ENCODE assay signal across 9 mouse cellular contexts in genomic region chr17:48932916-48933315, GRCm38 (mm10). TPM values are rescaled to one million over a fixed set of nuclear protein-coding genes. Genes with fewer than 3 reads are reported as not detected.
DNase-seq lines count a peak whose midpoint lies in the region; ATAC-seq and TF ChIP-seq lines count a peak whose summit lies in the region.
"Had no signal": no experiment of that assay in that cellular context is flagged by ENCODE, and none has a peak within 500 bp of the region (broad histone marks: within the 10 kb centered on the region; RNA-seq: fewer than 3 reads in every experiment).

No protein-coding gene starts in this region.

- WGBS in heart, embryonic 16.5 days: 7% methylated on average over 8 of the region's 9 CpGs
- WGBS in hindbrain, embryonic 11.5 days: 6% methylated on average over 8 of the region's 9 CpGs
- 5% methylated on average over 8 of the region's 9 CpGs for WGBS in midbrain, embryonic 14.5 days

- no peak overlapping the region for H3K9ac ChIP-seq in heart, embryonic 16.5 days (ENCODE audit: low read length)
- 0 out of 2 replicates have a peak overlapping the region, but pooled peaks have one; percentile 19 for H3K9ac ChIP-seq in hindbrain, embryonic 11.5 days (ENCODE audit: low read depth, low read length)
- peak overlapping the region; percentile 76 for H3K9ac ChIP-seq in midbrain, embryonic 14.5 days (replicated peaks; ENCODE audit: low read length)

- TF ChIP-seq CTCF in brain, embryonic 14.5 days (IDR thresholded peaks at IDR 0.05; ENCODE audit: borderline replicate concordance, extremely low read depth, insufficient read depth, insufficient read length): no peak

- H3K4me3 ChIP-seq in heart, embryonic 16.5 days (ENCODE audit: low read length): peak overlapping the region; percentile 64
- H3K4me3 ChIP-seq in hindbrain, embryonic 11.5 days (ENCODE audit: low read depth, low read length): peak overlapping the region; percentile 47
- peak overlapping the region; percentile 52 for H3K4me3 ChIP-seq in midbrain, embryonic 14.5 days (replicated peaks; ENCODE audit: low read depth, low read length)

- H3K36me3 ChIP-seq in heart, embryonic 16.5 days (ENCODE audit: control insufficient read depth, insufficient read depth): no peaks in the 10 kb centered on the region
- H3K36me3 ChIP-seq in hindbrain, embryonic 11.5 days (ENCODE audit: control insufficient read depth, insufficient read depth, low read length): no peaks in the 10 kb centered on the region
- no peaks in the 10 kb centered on the region for H3K36me3 ChIP-seq in midbrain, embryonic 14.5 days (ENCODE audit: control insufficient read depth, insufficient read depth, low read length)

- ATAC-seq in heart, embryonic 16.5 days (replicated peaks; ENCODE audit: extremely low read depth, insufficient read depth, low FRiP score): no peak
- ATAC-seq in hindbrain, embryonic 11.5 days (ENCODE audit: low FRiP score): no peak
- no peak for ATAC-seq in midbrain, embryonic 14.5 days (ENCODE audit: low FRiP score, low TSS enrichment)

- H3K4me2 ChIP-seq in heart, embryonic 16.5 days (ENCODE audit: low read depth, low read length): peak overlapping the region; percentile 94
- peak overlapping the region; percentile 70 for H3K4me2 ChIP-seq in hindbrain, embryonic 11.5 days (replicated peaks; ENCODE audit: low read depth, low read length)
- H3K4me2 ChIP-seq in midbrain, embryonic 14.5 days (ENCODE audit: low read length): peak overlapping the region; percentile 64

- H3K4me1 ChIP-seq in heart, embryonic 16.5 days (ENCODE audit: control insufficient read depth, insufficient read depth, low read length): peaks cover 3% of the 10 kb centered on the region
- peaks cover 2% of the 10 kb centered on the region; the same call in 1 of the 2 replicates for H3K4me1 ChIP-seq in hindbrain, embryonic 11.5 days (replicated peaks; ENCODE audit: control insufficient read depth, insufficient read depth, low read length)
- peaks cover 15% of the 10 kb centered on the region for H3K4me1 ChIP-seq in midbrain, embryonic 14.5 days (ENCODE audit: control insufficient read depth, insufficient read depth, low read length)

- no peak for TF ChIP-seq POLR2A in brain, embryonic 14.5 days (IDR thresholded peaks at IDR 0.05; ENCODE audit: borderline replicate concordance, extremely low read depth, insufficient read depth, insufficient read length, poor library complexity, severe bottlenecking)

- no peak for DNase-seq in heart, adult 8-10 months (ENCODE audit: low spot score)
- DNase-seq in brain, embryonic 14.5 days (ENCODE audit: low read depth): peak; percentile 32
- DNase-seq in hindbrain, embryonic 11.5 days (ENCODE audit: low spot score): no peak
- peak; percentile 51 for DNase-seq in midbrain, embryonic 14.5 days
- DNase-seq in embryo, embryonic 9.5 days (ENCODE audit: extremely low spot score): no peak
- no peak for DNase-seq in adrenal gland, adult (ENCODE audit: inconsistent age in 2 of 2, low spot score in 1 of 2)
- DNase-seq in frontal cortex, postnatal 10 days (ENCODE audit: low spot score in 2 of 2): no peak

- no peaks in the 10 kb centered on the region for H3K9me3 ChIP-seq in heart, embryonic 16.5 days (replicated peaks; ENCODE audit: control insufficient read depth, low read length)
- H3K9me3 ChIP-seq in hindbrain, embryonic 11.5 days (ENCODE audit: control insufficient read depth, low read length): no peaks in the 10 kb centered on the region
- no peaks in the 10 kb centered on the region for H3K9me3 ChIP-seq in midbrain, embryonic 14.5 days (ENCODE audit: control insufficient read depth, low read length)

- no peak overlapping the region for H3K27ac ChIP-seq in heart, embryonic 16.5 days (ENCODE audit: low read length)
- H3K27ac ChIP-seq in hindbrain, embryonic 11.5 days (ENCODE audit: low read depth, low read length): no peak overlapping the region
- 0 out of 2 replicates have a peak overlapping the region, but pooled peaks have one; percentile 62 for H3K27ac ChIP-seq in midbrain, embryonic 14.5 days (replicated peaks; ENCODE audit: low read depth, low read length)

- peaks cover 49% of the 10 kb centered on the region for H3K27me3 ChIP-seq in heart, embryonic 16.5 days (ENCODE audit: control insufficient read depth, insufficient read depth, low read length)
- peaks cover 16% of the 10 kb centered on the region for H3K27me3 ChIP-seq in hindbrain, embryonic 11.5 days (ENCODE audit: control insufficient read depth, insufficient read depth, low read length)
- H3K27me3 ChIP-seq in midbrain, embryonic 14.5 days (ENCODE audit: control insufficient read depth, insufficient read depth, low read length): peaks cover 23% of the 10 kb centered on the region
- H3K27me3 ChIP-seq: CH12.LX had no signal

RNA-seq across cellular contexts. Expression of gene Lrfn2, which starts 0.7 kb away (rescaled TPM):
- 0.08 and 0.20 TPM in 2 replicates for polyA plus RNA-seq in heart, embryonic 16.5 days (2015; fragmentation: Nextera tagmentation; extraction: Ambion mirVana)
- total RNA-seq in heart, adult 8-10 months (2022): under 1 TPM; 0.09 to 0.38 (median 0.28) TPM
- polyA plus RNA-seq in brain, embryonic 14.5 days (2012; rRNA removed): 6.2 and 9.0 TPM in 2 replicates
- polyA plus RNA-seq in hindbrain, embryonic 11.5 days (2014; fragmentation: Nextera tagmentation; extraction: Ambion mirVana): 0.19 and 0.68 TPM in 2 replicates
- 5.3 and 7.9 TPM in 2 replicates for polyA plus RNA-seq in midbrain, embryonic 14.5 days (2014; fragmentation: Nextera tagmentation; extraction: Ambion mirVana)
- total RNA-seq: CH12.LX had no signal

Comparison
In these comparisons a context has a peak if more than half of its experiments do, and no peak if none do; other contexts are left out.
1. DNase-seq: peak in brain, embryonic 14.5 days (single experiment) and midbrain, embryonic 14.5 days (single experiment); none in heart, adult 8-10 months (single experiment), hindbrain, embryonic 11.5 days (single experiment), embryo, embryonic 9.5 days (single experiment), adrenal gland, adult (0 of 2) and frontal cortex, postnatal 10 days (0 of 2).
2. Peak in every context shown above with its lines, with median percentiles within 50 percentile points of each other: H3K4me2 ChIP-seq and H3K4me3 ChIP-seq.